Mouse (Mus musculus): Measurements from ENCODE around the gene Cox7a1. TPM values are rescaled to one million over a fixed set of nuclear protein-coding genes. Genes with fewer than 3 reads are reported as not detected.

Cox7a1 gene
- polyA plus RNA-seq, 1 experiment from 2014 or later = 43.0 TPM

- Histone ChIP-seq H3K36me3 (ENCODE audit: insufficient read depth, low read length) (peaks cover 44% of the 10 kb centered on the region), H3K27ac (no peak overlapping the region), H3K4me2 (ENCODE audit: low read length) (no peak overlapping the region), H3K4me1 (replicated peaks; ENCODE audit: insufficient read depth, low read length) (no peaks in the 10 kb centered on the region), H3K9ac (ENCODE audit: low read depth, low read length) (no peak overlapping the region), H3K4me3 (replicated peaks; ENCODE audit: low read depth, low read length) (no peak overlapping the region), H3K9me3 (replicated peaks; ENCODE audit: low read length) (peaks cover 57% of the 10 kb centered on the region), H3K27me3 (ENCODE audit: insufficient read depth, low read length) (no peaks in the 10 kb centered on the region)
- 97% methylated on average over 3 of the region's 3 CpGs for WGBS
- no peak for TF ChIP-seq CTCF (IDR thresholded peaks at IDR 0.05; ENCODE audit: low read depth)
- ATAC-seq (replicated peaks; ENCODE audit: low FRiP score, low read depth) (no peak), DNase-seq (ENCODE audit: low spot score) (no peak)
Observed at GRCm38 (mm10) chr7:30155507-30155906, 28.4 kb upstream of the Cox7a1 start.

- ATAC-seq (replicated peaks; ENCODE audit: low FRiP score, low read depth) = no peak
Observed at GRCm38 (mm10) chr7:30163113-30163512, 20.8 kb upstream of the Cox7a1 start.

GRCm38 (mm10) chr7:30164745-30165144 lies 19.2 kb upstream of the Cox7a1 start:
- Histone ChIP-seq H3K36me3 (ENCODE audit: insufficient read depth, low read length) (peaks cover 43% of the 10 kb centered on the region), H3K27ac (no peak overlapping the region), H3K9me3 (replicated peaks; ENCODE audit: low read length) (peaks cover 22% of the 10 kb centered on the region), H3K4me2 (ENCODE audit: low read length) (no peak overlapping the region), H3K27me3 (ENCODE audit: insufficient read depth, low read length) (no peaks in the 10 kb centered on the region), H3K9ac (ENCODE audit: low read depth, low read length) (no peak overlapping the region), H3K4me1 (replicated peaks; ENCODE audit: insufficient read depth, low read length) (no peaks in the 10 kb centered on the region), H3K4me3 (replicated peaks; ENCODE audit: low read depth, low read length) (no peak overlapping the region)
- ATAC-seq (replicated peaks; ENCODE audit: low FRiP score, low read depth) (no peak), DNase-seq (ENCODE audit: low spot score) (no peak)
- no peak for TF ChIP-seq CTCF (IDR thresholded peaks at IDR 0.05; ENCODE audit: low read depth)
- 95% methylated on average over 2 of the region's 2 CpGs for whole genome bisulfite sequencing

More at GRCm38 (mm10) chr7:30163113-30163512, 20.8 kb upstream of the Cox7a1 start:
- Histone ChIP-seq H3K27me3 (ENCODE audit: insufficient read depth, low read length) (no peaks in the 10 kb centered on the region), H3K9ac (ENCODE audit: low read depth, low read length) (no peak overlapping the region), H3K4me2 (ENCODE audit: low read length) (no peak overlapping the region), H3K4me3 (replicated peaks; ENCODE audit: low read depth, low read length) (no peak overlapping the region), H3K27ac (no peak overlapping the region), H3K4me1 (replicated peaks; ENCODE audit: insufficient read depth, low read length) (no peaks in the 10 kb centered on the region), H3K9me3 (replicated peaks; ENCODE audit: low read length) (peaks cover 35% of the 10 kb centered on the region), H3K36me3 (ENCODE audit: insufficient read depth, low read length) (peaks cover 59% of the 10 kb centered on the region)
- TF ChIP-seq CTCF (IDR thresholded peaks at IDR 0.05; ENCODE audit: low read depth) = no peak
- 98% methylated on average over 5 of the region's 5 CpGs for WGBS
- no peak for DNase-seq (ENCODE audit: low spot score)

- H3K4me1 ChIP-seq (replicated peaks; ENCODE audit: insufficient read depth, low read length) = no peaks in the 10 kb centered on the region
- DNase-seq (ENCODE audit: low spot score) = peak; percentile 74
- H3K36me3 ChIP-seq (ENCODE audit: insufficient read depth, low read length) = 0 out of 2 replicates have a peak, but pooled peaks cover 3% of the 10 kb centered on the region
- peak overlapping the region; percentile 81 for H3K27ac ChIP-seq
- peak overlapping the region; percentile 65 for H3K4me2 ChIP-seq (ENCODE audit: low read length)
- H3K27me3 ChIP-seq (ENCODE audit: insufficient read depth, low read length) = no peaks in the 10 kb centered on the region
- WGBS = 3% methylated on average over 21 of the region's 21 CpGs
- no peak for TF ChIP-seq CTCF (IDR thresholded peaks at IDR 0.05; ENCODE audit: low read depth)
- H3K4me3 ChIP-seq (replicated peaks; ENCODE audit: low read depth, low read length) = peak overlapping the region; percentile 46
- peak; percentile 33 for ATAC-seq (replicated peaks; ENCODE audit: low FRiP score, low read depth)
- no peaks in the 10 kb centered on the region for H3K9me3 ChIP-seq (replicated peaks; ENCODE audit: low read length)
- peak overlapping the region; percentile 67 for H3K9ac ChIP-seq (ENCODE audit: low read depth, low read length)
Observed at GRCm38 (mm10) chr7:30168914-30169582, 14.9 kb upstream of the Cox7a1 start.

GRCm38 (mm10) chr7:30169583-30170282 lies 14.2 kb upstream of the Cox7a1 start, which contains the start of gene Zfp146:
Zfp146 (minus strand) TSS chr7:30169750.
- Histone ChIP-seq H3K4me3 (replicated peaks; ENCODE audit: low read depth, low read length) (peak within 1 kb of the TSS; percentile 46), H3K9me3 (replicated peaks; ENCODE audit: low read length) (no peaks in the 10 kb centered on the region), H3K4me1 (replicated peaks; ENCODE audit: insufficient read depth, low read length) (no peaks in the 10 kb centered on the region), H3K4me2 (ENCODE audit: low read length) (peak within 1 kb of the TSS; percentile 65), H3K27ac (peak within 1 kb of the TSS; percentile 84), H3K36me3 (ENCODE audit: insufficient read depth, low read length) (0 out of 2 replicates have a peak, but pooled peaks cover 3% of the 10 kb centered on the region), H3K9ac (ENCODE audit: low read depth, low read length) (peak within 1 kb of the TSS; percentile 67), H3K27me3 (ENCODE audit: insufficient read depth, low read length) (no peaks in the 10 kb centered on the region)
- DNase-seq (ENCODE audit: low spot score) = peak; percentile 99
- peak; percentile 95 for ATAC-seq (replicated peaks; ENCODE audit: low FRiP score, low read depth)
- under 1% methylated on average over 36 of the region's 36 CpGs for WGBS
- TF ChIP-seq CTCF (IDR thresholded peaks at IDR 0.05; ENCODE audit: low read depth) = no peak

GRCm38 (mm10) chr7:30170283-30170951 lies 13.5 kb upstream of the Cox7a1 start:
- ATAC-seq (replicated peaks; ENCODE audit: low FRiP score, low read depth) = peak; percentile 34

More at GRCm38 (mm10) chr7:30170283-30170951, 13.5 kb upstream of the Cox7a1 start:
- peak overlapping the region; percentile 84 for H3K27ac ChIP-seq
- no peaks in the 10 kb centered on the region for H3K27me3 ChIP-seq (ENCODE audit: insufficient read depth, low read length)
- peak overlapping the region; percentile 46 for H3K4me3 ChIP-seq (replicated peaks; ENCODE audit: low read depth, low read length)
- H3K9ac ChIP-seq (ENCODE audit: low read depth, low read length) = peak overlapping the region; percentile 63
- H3K36me3 ChIP-seq (ENCODE audit: insufficient read depth, low read length) = 0 out of 2 replicates have a peak, but pooled peaks cover 3% of the 10 kb centered on the region
- peak overlapping the region; percentile 65 for H3K4me2 ChIP-seq (ENCODE audit: low read length)
- H3K9me3 ChIP-seq (replicated peaks; ENCODE audit: low read length) = no peaks in the 10 kb centered on the region
- 14% methylated on average over 11 of the region's 11 CpGs for WGBS
- no peak for TF ChIP-seq CTCF (IDR thresholded peaks at IDR 0.05; ENCODE audit: low read depth)
- no peak for DNase-seq (ENCODE audit: low spot score)
- no peaks in the 10 kb centered on the region for H3K4me1 ChIP-seq (replicated peaks; ENCODE audit: insufficient read depth, low read length)

Measured in kidney, postnatal 0 days (tissue).